In genomic region chr11:4495021-4495540, GRCm38 (mm10) we compare ENCODE assay signal across 26 mouse cellular contexts. TPM values are rescaled to one million over a fixed set of nuclear protein-coding genes. Genes with fewer than 3 reads are reported as not detected.
DNase-seq lines count a peak whose midpoint lies in the region; ATAC-seq and TF ChIP-seq lines count a peak whose summit lies in the region.
"Had no signal": no experiment of that assay in that cellular context is flagged by ENCODE, and none has a peak within 500 bp of the region (broad histone marks: within the 10 kb centered on the region; RNA-seq: fewer than 3 reads in every experiment).

No protein-coding gene starts in this region.

- no peaks in the 10 kb centered on the region for H3K27me3 ChIP-seq in heart, embryonic 12.5 days (replicated peaks)
- no peaks in the 10 kb centered on the region for H3K27me3 ChIP-seq in kidney, embryonic 15.5 days
- no peaks in the 10 kb centered on the region for H3K27me3 ChIP-seq in kidney, embryonic 16.5 days (ENCODE audit: insufficient read depth, low read length)
- no peaks in the 10 kb centered on the region for H3K27me3 ChIP-seq in midbrain, embryonic 11.5 days (ENCODE audit: control insufficient read depth, insufficient read depth, low read length)
- H3K27me3 ChIP-seq in midbrain, embryonic 14.5 days (ENCODE audit: control insufficient read depth, insufficient read depth, low read length), result no peaks in the 10 kb centered on the region
- H3K27me3 ChIP-seq in hindbrain, postnatal 0 days (ENCODE audit: insufficient read depth, low read length), result no peaks in the 10 kb centered on the region
- H3K27me3 ChIP-seq: embryonic facial prominence, embryonic 13.5 days; forebrain, embryonic 12.5 days; heart, embryonic 13.5 days; hindbrain, embryonic 15.5 days had no signal

- 88% methylated on average over 4 of the region's 4 CpGs for whole genome bisulfite sequencing in heart, embryonic 12.5 days
- WGBS in kidney, embryonic 15.5 days, result 73% methylated on average over 4 of the region's 4 CpGs
- 66% methylated on average over 4 of the region's 4 CpGs for WGBS in kidney, embryonic 16.5 days
- 75% methylated on average over 4 of the region's 4 CpGs for WGBS in midbrain, embryonic 11.5 days
- WGBS in midbrain, embryonic 14.5 days, result 67% methylated on average over 4 of the region's 4 CpGs
- 84% methylated on average over 4 of the region's 4 CpGs for WGBS in hindbrain, postnatal 0 days

- no peak overlapping the region for H3K27ac ChIP-seq in heart, embryonic 12.5 days (ENCODE audit: poor library complexity, severe bottlenecking)
- no peak overlapping the region for H3K27ac ChIP-seq in kidney, embryonic 15.5 days
- H3K27ac ChIP-seq in kidney, embryonic 16.5 days (ENCODE audit: low read length), result no peak overlapping the region
- H3K27ac ChIP-seq in midbrain, embryonic 11.5 days (ENCODE audit: low read depth, low read length), result no peak overlapping the region
- H3K27ac ChIP-seq in midbrain, embryonic 14.5 days (replicated peaks; ENCODE audit: low read depth, low read length), result no peak overlapping the region
- no peak overlapping the region for H3K27ac ChIP-seq in hindbrain, postnatal 0 days
- H3K27ac ChIP-seq: embryonic facial prominence, embryonic 13.5 days; forebrain, embryonic 12.5 days; heart, embryonic 13.5 days; hindbrain, embryonic 15.5 days had no signal

- no peak overlapping the region for H3K4me2 ChIP-seq in heart, embryonic 12.5 days
- H3K4me2 ChIP-seq in kidney, embryonic 15.5 days, result no peak overlapping the region
- H3K4me2 ChIP-seq in kidney, embryonic 16.5 days (replicated peaks; ENCODE audit: low read depth, low read length), result no peak overlapping the region
- H3K4me2 ChIP-seq in midbrain, embryonic 11.5 days, result no peak overlapping the region
- H3K4me2 ChIP-seq in midbrain, embryonic 14.5 days (ENCODE audit: low read length), result no peak overlapping the region
- H3K4me2 ChIP-seq in hindbrain, postnatal 0 days (ENCODE audit: low read depth, low read length), result no peak overlapping the region
- H3K4me2 ChIP-seq: embryonic facial prominence, embryonic 13.5 days; forebrain, embryonic 12.5 days; heart, embryonic 13.5 days; hindbrain, embryonic 15.5 days had no signal

- no peaks in the 10 kb centered on the region for H3K4me1 ChIP-seq in heart, embryonic 12.5 days (replicated peaks)
- H3K4me1 ChIP-seq in kidney, embryonic 15.5 days, result peaks cover 12% of the 10 kb centered on the region
- no peaks in the 10 kb centered on the region; the same call in 1 of the 2 replicates for H3K4me1 ChIP-seq in kidney, embryonic 16.5 days (ENCODE audit: insufficient read depth, low read length)
- no peaks in the 10 kb centered on the region for H3K4me1 ChIP-seq in midbrain, embryonic 11.5 days (ENCODE audit: control insufficient read depth, insufficient read depth, low read length)
- H3K4me1 ChIP-seq in midbrain, embryonic 14.5 days (ENCODE audit: control insufficient read depth, insufficient read depth, low read length), result no peaks in the 10 kb centered on the region
- H3K4me1 ChIP-seq in hindbrain, postnatal 0 days (ENCODE audit: insufficient read depth, low read length), result no peaks in the 10 kb centered on the region
- H3K4me1 ChIP-seq: embryonic facial prominence, embryonic 13.5 days; forebrain, embryonic 12.5 days; hindbrain, embryonic 15.5 days had no signal

- peaks cover 77% of the 10 kb centered on the region for H3K36me3 ChIP-seq in heart, embryonic 12.5 days
- H3K36me3 ChIP-seq in kidney, embryonic 15.5 days, result peaks cover 80% of the 10 kb centered on the region
- H3K36me3 ChIP-seq in kidney, embryonic 16.5 days (ENCODE audit: insufficient read depth, low read length), result peaks cover 31% of the 10 kb centered on the region
- H3K36me3 ChIP-seq in midbrain, embryonic 11.5 days (ENCODE audit: control insufficient read depth, insufficient read depth, low read length), result no peaks in the 10 kb centered on the region
- peaks cover 69% of the 10 kb centered on the region for H3K36me3 ChIP-seq in midbrain, embryonic 14.5 days (ENCODE audit: control insufficient read depth, insufficient read depth, low read length)
- H3K36me3 ChIP-seq in hindbrain, postnatal 0 days (ENCODE audit: insufficient read depth, low read length), result peaks cover 37% of the 10 kb centered on the region

- TF ChIP-seq CTCF in hindbrain, postnatal 0 days (IDR thresholded peaks at IDR 0.05; ENCODE audit: low read depth), result no peak

- peak; percentile 55 for DNase-seq in heart, adult 11 months
- peak; percentile 53 for DNase-seq in midbrain, embryonic 11.5 days (ENCODE audit: low spot score, missing footprints)
- no peak for DNase-seq in midbrain, embryonic 14.5 days
- no peak for DNase-seq in frontal cortex, postnatal 25 days (ENCODE audit: low spot score in 2 of 2)
- DNase-seq in hindbrain, postnatal 0 days (ENCODE audit: low spot score), result no peak
- DNase-seq: adrenal gland, postnatal 14 days; B cell, adult 2 months; cerebellum, adult 11-12 months; cerebellum, adult 9-11 months; cerebellum, postnatal 36 days; gastrocnemius, postnatal 14 days; heart, postnatal 36 days had no signal

- H3K9ac ChIP-seq in heart, embryonic 12.5 days, result no peak overlapping the region
- H3K9ac ChIP-seq in kidney, embryonic 15.5 days, result no peak overlapping the region
- no peak overlapping the region for H3K9ac ChIP-seq in kidney, embryonic 16.5 days (replicated peaks; ENCODE audit: low read length)
- H3K9ac ChIP-seq in midbrain, embryonic 11.5 days (ENCODE audit: low read length), result no peak overlapping the region
- H3K9ac ChIP-seq in midbrain, embryonic 14.5 days (replicated peaks; ENCODE audit: low read length), result no peak overlapping the region
- H3K9ac ChIP-seq in hindbrain, postnatal 0 days (replicated peaks; ENCODE audit: low read length), result no peak overlapping the region
- H3K9ac ChIP-seq: embryonic facial prominence, embryonic 13.5 days; forebrain, embryonic 12.5 days; heart, embryonic 13.5 days; hindbrain, embryonic 15.5 days had no signal

- H3K4me3 ChIP-seq in heart, embryonic 12.5 days, result no peak overlapping the region
- H3K4me3 ChIP-seq in kidney, embryonic 15.5 days (replicated peaks), result no peak overlapping the region
- no peak overlapping the region for H3K4me3 ChIP-seq in kidney, embryonic 16.5 days (ENCODE audit: low read length)
- H3K4me3 ChIP-seq in midbrain, embryonic 11.5 days (ENCODE audit: low read depth, low read length), result no peak overlapping the region
- H3K4me3 ChIP-seq in midbrain, embryonic 14.5 days (replicated peaks; ENCODE audit: low read depth, low read length), result no peak overlapping the region
- H3K4me3 ChIP-seq in hindbrain, postnatal 0 days (ENCODE audit: low read length), result no peak overlapping the region
- H3K4me3 ChIP-seq: embryonic facial prominence, embryonic 13.5 days; forebrain, embryonic 12.5 days; heart, embryonic 13.5 days; hindbrain, embryonic 15.5 days had no signal

- no peak for ATAC-seq in heart, embryonic 12.5 days (ENCODE audit: insufficient number of reproducible peaks, low FRiP score)
- 0 out of 2 replicates have a peak, but pooled peaks have one; percentile 15 for ATAC-seq in kidney, embryonic 15.5 days (replicated peaks; ENCODE audit: low FRiP score)
- no peak for ATAC-seq in kidney, embryonic 16.5 days (ENCODE audit: low FRiP score, low TSS enrichment)
- ATAC-seq in midbrain, embryonic 11.5 days (ENCODE audit: low FRiP score), result no peak
- ATAC-seq in midbrain, embryonic 14.5 days (ENCODE audit: low FRiP score, low TSS enrichment), result no peak
- ATAC-seq in hindbrain, postnatal 0 days, result no peak
- ATAC-seq: activated CD4-positive, CD25-positive, alpha-beta regulatory T cell, adult 4 months; CD4-positive, CD25-positive, alpha-beta regulatory T cell, adult 4 months; forebrain, embryonic 16.5 days had no signal

- no peaks in the 10 kb centered on the region for H3K9me3 ChIP-seq in heart, embryonic 12.5 days (replicated peaks)
- no peaks in the 10 kb centered on the region for H3K9me3 ChIP-seq in kidney, embryonic 15.5 days (replicated peaks)
- H3K9me3 ChIP-seq in kidney, embryonic 16.5 days (ENCODE audit: low read length), result no peaks in the 10 kb centered on the region
- no peaks in the 10 kb centered on the region for H3K9me3 ChIP-seq in midbrain, embryonic 11.5 days (ENCODE audit: control insufficient read depth, low read length)
- H3K9me3 ChIP-seq in midbrain, embryonic 14.5 days (ENCODE audit: control insufficient read depth, low read length), result no peaks in the 10 kb centered on the region
- no peaks in the 10 kb centered on the region for H3K9me3 ChIP-seq in hindbrain, postnatal 0 days (ENCODE audit: low read length)
- H3K9me3 ChIP-seq: embryonic facial prominence, embryonic 13.5 days; forebrain, embryonic 12.5 days; heart, embryonic 13.5 days; hindbrain, embryonic 15.5 days had no signal

RNA-seq across cellular contexts. Expression of gene Hormad2, which starts 54.2 kb away (rescaled TPM):
- 0.38 and 0.41 TPM in 2 replicates for polyA plus RNA-seq in heart, embryonic 12.5 days (2016; fragmentation: Nextera tagmentation; extraction: Ambion mirVana)
- polyA plus RNA-seq in kidney, embryonic 15.5 days (2015; fragmentation: Nextera tagmentation; extraction: Ambion mirVana), result 0.09 and 0.53 TPM in 2 replicates
- polyA plus RNA-seq in kidney, embryonic 16.5 days (2015; fragmentation: Nextera tagmentation; extraction: Ambion mirVana), result 0.51 and 0.66 TPM in 2 replicates
- polyA plus RNA-seq in midbrain, embryonic 11.5 days (2014; fragmentation: Nextera tagmentation; extraction: Ambion mirVana), result 0.07 TPM in 1 of 2 replicates, not detected in the other
- polyA plus RNA-seq in midbrain, embryonic 14.5 days (2014; fragmentation: Nextera tagmentation; extraction: Ambion mirVana), result 0.14 TPM in 1 of 2 replicates, not detected in the other
- total RNA-seq in hindbrain, postnatal 0 days (2014; rRNA removed), result not detected in 2 replicates
- not detected in 2 replicates for polyA plus RNA-seq in hindbrain, postnatal 0 days (2015; fragmentation: Nextera tagmentation; extraction: Ambion mirVana)
- total RNA-seq: gastrocnemius, adult 18-20 months; gastrocnemius, postnatal 14 days; heart, adult 8-10 months had no signal
- polyA plus RNA-seq: embryonic facial prominence, embryonic 13.5 days; forebrain, embryonic 12.5 days; heart, postnatal 0 days; hindbrain, embryonic 11.5 days; hindbrain, embryonic 15.5 days had no signal

Comparison
In these comparisons a context has a peak if more than half of its experiments do, and no peak if none do; other contexts are left out.
1. DNase-seq: peak in heart, adult 11 months (single experiment) and midbrain, embryonic 11.5 days (single experiment); none in midbrain, embryonic 14.5 days (single experiment), frontal cortex, postnatal 25 days (0 of 2) and hindbrain, postnatal 0 days (single experiment).